Mouse (Mus musculus): ENCODE results near the gene Fam69b. TPM values are rescaled to one million over a fixed set of nuclear protein-coding genes. Genes with fewer than 3 reads are reported as not detected.
A peak's percentile ranks its signal among the peaks of the same experiment; 100 is the strongest.
"Not testable (repeated sequence)": the region's sequence is repeated elsewhere in the genome, so short reads cannot be mapped to it uniquely, and the experiment has no call there.

Gene Fam69b
- polyA plus RNA-seq, 1 experiment from 2014 or later = 17.1 TPM

GRCm38 (mm10) chr2:26661143-26661752, 33.0 kb downstream of the Fam69b start:
- peak overlapping the region; percentile 39; the same call in 1 of the 2 replicates for H3K9ac ChIP-seq (ENCODE audit: low read length)

GRCm38 (mm10) chr2:26661768-26662508, 33.7 kb downstream of the Fam69b start:
- H3K4me3 ChIP-seq (ENCODE audit: low read length) = peak overlapping the region; percentile 41
- H3K27me3 ChIP-seq (ENCODE audit: control insufficient read depth, insufficient read depth, low read depth, low read length) = no peaks in the 10 kb centered on the region
- WGBS = 34% methylated on average over 29 of the region's 29 CpGs
- H3K27ac ChIP-seq (ENCODE audit: low read length) = no peak overlapping the region
- peaks cover 6% of the 10 kb centered on the region; the same call in 1 of the 2 replicates for H3K4me1 ChIP-seq (replicated peaks; ENCODE audit: control insufficient read depth, insufficient read depth, low read length)
- H3K9ac ChIP-seq (ENCODE audit: low read length) = peak overlapping the region; percentile 39
- H3K4me2 ChIP-seq (ENCODE audit: low read depth, low read length) = peak overlapping the region; percentile 74
- ATAC-seq (ENCODE audit: low read depth) = peak; percentile 28; the same call in 1 of the 2 replicates
- H3K9me3 ChIP-seq (ENCODE audit: control insufficient read depth, low read length) = no peaks in the 10 kb centered on the region
- no peaks in the 10 kb centered on the region for H3K36me3 ChIP-seq (ENCODE audit: control insufficient read depth, insufficient read depth, low read length)

More at GRCm38 (mm10) chr2:26661143-26661752, 33.0 kb downstream of the Fam69b start:
- H3K9me3 ChIP-seq (ENCODE audit: control insufficient read depth, low read length) = no peaks in the 10 kb centered on the region
- H3K4me3 ChIP-seq (ENCODE audit: low read length) = peak overlapping the region; percentile 41
- peak overlapping the region; percentile 74 for H3K4me2 ChIP-seq (ENCODE audit: low read depth, low read length)
- H3K36me3 ChIP-seq (ENCODE audit: control insufficient read depth, insufficient read depth, low read length) = no peaks in the 10 kb centered on the region
- no peaks in the 10 kb centered on the region for H3K27me3 ChIP-seq (ENCODE audit: control insufficient read depth, insufficient read depth, low read depth, low read length)
- peak overlapping the region; percentile 52; the same call in 1 of the 2 replicates for H3K27ac ChIP-seq (ENCODE audit: low read length)
- peak; percentile 71 for ATAC-seq (ENCODE audit: low read depth)
- WGBS = under 1% methylated on average over 19 of the region's 20 CpGs
- peaks cover 6% of the 10 kb centered on the region; the same call in 1 of the 2 replicates for H3K4me1 ChIP-seq (replicated peaks; ENCODE audit: control insufficient read depth, insufficient read depth, low read length)

GRCm38 (mm10) chr2:26662509-26662882, 34.2 kb downstream of the Fam69b start:
- no peak overlapping the region for H3K4me3 ChIP-seq (ENCODE audit: low read length)
- no peaks in the 10 kb centered on the region for H3K36me3 ChIP-seq (ENCODE audit: control insufficient read depth, insufficient read depth, low read length)
- H3K9me3 ChIP-seq (ENCODE audit: control insufficient read depth, low read length) = no peaks in the 10 kb centered on the region
- WGBS = 69% methylated on average over 13 of the region's 13 CpGs
- H3K27ac ChIP-seq (ENCODE audit: low read length) = no peak overlapping the region
- H3K4me1 ChIP-seq (replicated peaks; ENCODE audit: control insufficient read depth, insufficient read depth, low read length) = peaks cover 6% of the 10 kb centered on the region; the same call in 1 of the 2 replicates
- no peak overlapping the region for H3K9ac ChIP-seq (ENCODE audit: low read length)
- no peak overlapping the region for H3K4me2 ChIP-seq (ENCODE audit: low read depth, low read length)
- no peaks in the 10 kb centered on the region for H3K27me3 ChIP-seq (ENCODE audit: control insufficient read depth, insufficient read depth, low read depth, low read length)
- ATAC-seq (ENCODE audit: low read depth) = no peak

GRCm38 (mm10) chr2:26663112-26663511, 34.9 kb downstream of the Fam69b start:
- no peaks in the 10 kb centered on the region for H3K9me3 ChIP-seq (ENCODE audit: control insufficient read depth, low read length)
- H3K36me3 ChIP-seq (ENCODE audit: control insufficient read depth, insufficient read depth, low read length) = no peaks in the 10 kb centered on the region
- H3K4me3 ChIP-seq (ENCODE audit: low read length) = no peak overlapping the region
- H3K27ac ChIP-seq (ENCODE audit: low read length) = no peak overlapping the region
- peaks cover 6% of the 10 kb centered on the region; the same call in 1 of the 2 replicates for H3K4me1 ChIP-seq (replicated peaks; ENCODE audit: control insufficient read depth, insufficient read depth, low read length)
- no peaks in the 10 kb centered on the region for H3K27me3 ChIP-seq (ENCODE audit: control insufficient read depth, insufficient read depth, low read depth, low read length)
- no peak for ATAC-seq (ENCODE audit: low read depth)
- H3K9ac ChIP-seq (ENCODE audit: low read length) = no peak overlapping the region
- WGBS = 56% methylated on average over 10 of the region's 10 CpGs
- no peak overlapping the region for H3K4me2 ChIP-seq (ENCODE audit: low read depth, low read length)

GRCm38 (mm10) chr2:26663551-26663950, 35.3 kb downstream of the Fam69b start:
- peak; percentile 26; the same call in 1 of the 2 replicates for ATAC-seq (ENCODE audit: low read depth)
- H3K4me3 ChIP-seq (ENCODE audit: low read length) = not testable (repeated sequence)
- WGBS = 63% methylated on average over 1 of the region's 1 CpGs

GRCm38 (mm10) chr2:26668746-26669145, 40.5 kb downstream of the Fam69b start:
- Histone ChIP-seq H3K36me3 (ENCODE audit: control insufficient read depth, insufficient read depth, low read length) (no peaks in the 10 kb centered on the region), H3K9ac (ENCODE audit: low read length) (no peak overlapping the region), H3K9me3 (ENCODE audit: control insufficient read depth, low read length) (no peaks in the 10 kb centered on the region), H3K4me2 (ENCODE audit: low read depth, low read length) (no peak overlapping the region), H3K27me3 (ENCODE audit: control insufficient read depth, insufficient read depth, low read depth, low read length) (no peaks in the 10 kb centered on the region), H3K4me3 (ENCODE audit: low read length) (no peak overlapping the region), H3K27ac (ENCODE audit: low read length) (no peak overlapping the region), H3K4me1 (replicated peaks; ENCODE audit: control insufficient read depth, insufficient read depth, low read length) (no peaks in the 10 kb centered on the region)
- ATAC-seq (ENCODE audit: low read depth) = no peak

More at GRCm38 (mm10) chr2:26663551-26663950, 35.3 kb downstream of the Fam69b start:
- H3K9me3 ChIP-seq (ENCODE audit: control insufficient read depth, low read length); H3K9ac ChIP-seq (ENCODE audit: low read length); H3K4me2 ChIP-seq (ENCODE audit: low read depth, low read length); H3K4me1 ChIP-seq (replicated peaks; ENCODE audit: control insufficient read depth, insufficient read depth, low read length); H3K36me3 ChIP-seq (ENCODE audit: control insufficient read depth, insufficient read depth, low read length); H3K27me3 ChIP-seq (ENCODE audit: control insufficient read depth, insufficient read depth, low read depth, low read length); H3K27ac ChIP-seq (ENCODE audit: low read length): not testable (repeated sequence)

GRCm38 (mm10) chr2:26671182-26671581, 42.9 kb downstream of the Fam69b start, which contains the start of gene Lcn4:
TSS of gene Lcn4 (minus strand) at chr2:26671282.
- H3K4me1 ChIP-seq (replicated peaks; ENCODE audit: control insufficient read depth, insufficient read depth, low read length) = no peaks in the 10 kb centered on the region
- no peak within 1 kb of the TSS for H3K4me3 ChIP-seq (ENCODE audit: low read length)
- no peak within 1 kb of the TSS for H3K27ac ChIP-seq (ENCODE audit: low read length)
- H3K4me2 ChIP-seq (ENCODE audit: low read depth, low read length) = no peak within 1 kb of the TSS
- no peaks in the 10 kb centered on the region for H3K27me3 ChIP-seq (ENCODE audit: control insufficient read depth, insufficient read depth, low read depth, low read length)
- no peak within 1 kb of the TSS for H3K9ac ChIP-seq (ENCODE audit: low read length)
- no peaks in the 10 kb centered on the region for H3K9me3 ChIP-seq (ENCODE audit: control insufficient read depth, low read length)
- WGBS = 86% methylated on average over 3 of the region's 3 CpGs
- H3K36me3 ChIP-seq (ENCODE audit: control insufficient read depth, insufficient read depth, low read length) = no peaks in the 10 kb centered on the region
- ATAC-seq (ENCODE audit: low read depth) = no peak

MicroRNAs within 50 kb of the gene (microRNA counts, 519-probe panel; counts per million panel counts)
- microRNA mmu-miR-126-3p (5,266 counts per million, percentile 97 among the panel's probes with 10 or more counts), microRNA mmu-miR-126-5p (4,500 counts per million, percentile 91 among the panel's probes with 10 or more counts)

Small RNAs within 50 kb of the gene (microRNA-seq; reads per million reads assigned to microRNA genes)
- gene Mir126a = 2.8 reads per million, percentile 7 among the genes with 10 or more reads in this experiment
- not detected for gene Mir126b

Other genes starting within 250 kb of the Fam69b start
- gene Snapc4, start 247.8 kb upstream of the Fam69b start, polyA plus RNA-seq (2015; fragmentation: Nextera tagmentation; extraction: Ambion mirVana) = 25.3 and 25.6 TPM in 2 replicates
- 112 and 117 TPM in 2 replicates for gene Entr1, start 239.1 kb upstream of the Fam69b start, polyA plus RNA-seq (2015; fragmentation: Nextera tagmentation; extraction: Ambion mirVana)
- 94.7 and 98.6 TPM in 2 replicates for gene Pmpca, start 239.1 kb upstream of the Fam69b start, polyA plus RNA-seq (2015; fragmentation: Nextera tagmentation; extraction: Ambion mirVana)
- gene Inpp5e, start 219.3 kb upstream of the Fam69b start, polyA plus RNA-seq (2015; fragmentation: Nextera tagmentation; extraction: Ambion mirVana) = 18.7 and 22.1 TPM in 2 replicates
- 21.8 and 23.2 TPM in 2 replicates for gene Sec16a, start 183.2 kb upstream of the Fam69b start, polyA plus RNA-seq (2015; fragmentation: Nextera tagmentation; extraction: Ambion mirVana)
- gene Notch1, start 111.8 kb upstream of the Fam69b start, polyA plus RNA-seq (2015; fragmentation: Nextera tagmentation; extraction: Ambion mirVana) = 20.5 and 22.0 TPM in 2 replicates
- 371 and 375 TPM in 2 replicates for gene Egfl7, start 48.4 kb upstream of the Fam69b start, polyA plus RNA-seq (2015; fragmentation: Nextera tagmentation; extraction: Ambion mirVana)
- not detected in 2 replicates for gene Gm20532, start 41.8 kb upstream of the Fam69b start, polyA plus RNA-seq (2015; fragmentation: Nextera tagmentation; extraction: Ambion mirVana)
- 43.0 and 44.8 TPM in 2 replicates for gene Agpat2, start 24.0 kb upstream of the Fam69b start, polyA plus RNA-seq (2015; fragmentation: Nextera tagmentation; extraction: Ambion mirVana)
- gene Lcn4, start 42.8 kb downstream of the Fam69b start, polyA plus RNA-seq (2015; fragmentation: Nextera tagmentation; extraction: Ambion mirVana) = not detected in 2 replicates
- gene Abo, start 236.5 kb downstream of the Fam69b start, polyA plus RNA-seq (2015; fragmentation: Nextera tagmentation; extraction: Ambion mirVana) = not detected in 2 replicates

Data from lung, embryonic 16.5 days (tissue).